Mouse (Mus musculus): ENCODE measurements around the gene Gm20388.

- TF ChIP-seq POLR2A (IDR thresholded peaks at IDR 0.05; ENCODE audit: borderline replicate concordance, extremely low read depth, insufficient read depth, insufficient read length, poor library complexity, severe bottlenecking) (no peak), CTCF (IDR thresholded peaks at IDR 0.05; ENCODE audit: borderline replicate concordance, extremely low read depth, insufficient read depth, insufficient read length) (no peak)
These were observed 1957.6 kb downstream of the Gm20388 start for GRCm38 (mm10) chr8:121868196-121868595.

Measured in brain, embryonic 14.5 days (tissue).